8 mouse cellular contexts compared by ENCODE assay signal in the genomic region with DNA sequence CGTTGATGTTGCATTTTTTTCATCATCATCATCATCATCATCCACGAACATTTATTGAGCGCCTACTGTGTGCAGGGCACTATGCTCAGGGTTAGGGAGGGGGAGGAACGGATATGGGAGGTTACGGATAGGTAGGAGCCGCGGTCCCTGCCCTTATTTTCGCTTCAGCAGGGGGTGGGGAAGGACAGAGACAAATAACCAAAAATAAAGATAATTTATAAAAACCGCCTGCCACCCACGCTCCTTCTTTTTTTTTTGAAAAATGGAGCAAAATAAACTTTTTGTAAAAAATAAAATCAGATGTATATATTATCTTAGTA.
DNase-seq lines count a peak whose midpoint lies in the region; ATAC-seq and TF ChIP-seq lines count a peak whose summit lies in the region.

No protein-coding gene starts in this region.

- no peak overlapping the region for H3K27ac ChIP-seq in gastrocnemius, adult 2 months
- H3K27ac ChIP-seq in testis, adult 2 months (ENCODE audit: control insufficient read depth, insufficient read depth, low read depth, low read length), result no peak overlapping the region
- no peak overlapping the region for H3K27ac ChIP-seq in limb, embryonic 13.5 days
- H3K27ac ChIP-seq in stomach, embryonic 16.5 days (ENCODE audit: low read length), result no peak overlapping the region

- no peaks in the 10 kb centered on the region for H3K36me3 ChIP-seq in testis, adult 2 months (ENCODE audit: control insufficient read depth, insufficient read depth, low read length)
- no peaks in the 10 kb centered on the region for H3K36me3 ChIP-seq in limb, embryonic 13.5 days
- no peaks in the 10 kb centered on the region for H3K36me3 ChIP-seq in stomach, embryonic 16.5 days (ENCODE audit: control insufficient read depth, insufficient read depth, low read length)

- peak overlapping the region; percentile 66 for H3K4me3 ChIP-seq in gastrocnemius, adult 2 months
- H3K4me3 ChIP-seq in testis, adult 2 months (ENCODE audit: control insufficient read depth, low read depth, low read length), result peak overlapping the region; percentile 57
- peak overlapping the region; percentile 62 for H3K4me3 ChIP-seq in limb, embryonic 13.5 days
- H3K4me3 ChIP-seq in stomach, embryonic 16.5 days (replicated peaks; ENCODE audit: low read length), result peak overlapping the region; percentile 66

- no peak for ATAC-seq in limb, embryonic 13.5 days (ENCODE audit: low FRiP score, low read depth)
- ATAC-seq in stomach, embryonic 16.5 days (ENCODE audit: insufficient read depth, low FRiP score), result 0 out of 2 replicates have a peak, but pooled peaks have one; percentile 6

- no peak for TF ChIP-seq POLR2A in testis, adult 2 months (IDR thresholded peaks at IDR 0.05; ENCODE audit: control insufficient read depth, low read depth, low read length)

- TF ChIP-seq CTCF in gastrocnemius, adult 2 months (IDR thresholded peaks at IDR 0.05), result no peak
- TF ChIP-seq CTCF in testis, adult 2 months (IDR thresholded peaks at IDR 0.05; ENCODE audit: control insufficient read depth, insufficient read depth, insufficient replicate concordance, low read depth, low read length), result no peak

- intact Hi-C loops in gastrocnemius, adult 2 months (cut with DNase I), result no loop called here
- intact Hi-C loops in gastrocnemius, postnatal 36 days (cut with DNase I), result loop anchor here (10.0 kb wide), 1 partner anchor 218 kb away; no protein-coding TSS in a partner anchor

- no peaks in the 10 kb centered on the region; the same call in 1 of the 2 replicates for H3K27me3 ChIP-seq in testis, adult 2 months (ENCODE audit: control insufficient read depth, insufficient read depth, low read length)
- peaks cover 59% of the 10 kb centered on the region for H3K27me3 ChIP-seq in limb, embryonic 13.5 days
- no peaks in the 10 kb centered on the region for H3K27me3 ChIP-seq in stomach, embryonic 16.5 days (ENCODE audit: control insufficient read depth, insufficient read depth, low read length)

- WGBS in limb, embryonic 13.5 days, result 1% methylated on average over 10 of the region's 10 CpGs
- WGBS in stomach, embryonic 16.5 days, result 2% methylated on average over 10 of the region's 10 CpGs

- H3K4me1 ChIP-seq in testis, adult 2 months (ENCODE audit: control insufficient read depth, insufficient read depth, low read length), result peaks cover 15% of the 10 kb centered on the region
- peaks cover 24% of the 10 kb centered on the region for H3K4me1 ChIP-seq in limb, embryonic 13.5 days
- peaks cover 11% of the 10 kb centered on the region for H3K4me1 ChIP-seq in stomach, embryonic 16.5 days (ENCODE audit: control insufficient read depth, insufficient read depth, low read length)

- no peaks in the 10 kb centered on the region for H3K9me3 ChIP-seq in limb, embryonic 13.5 days
- no peaks in the 10 kb centered on the region for H3K9me3 ChIP-seq in stomach, embryonic 16.5 days (replicated peaks; ENCODE audit: control insufficient read depth, low read length)

- peak overlapping the region; percentile 48; the same call in 1 of the 2 replicates for H3K9ac ChIP-seq in limb, embryonic 13.5 days
- peak overlapping the region; percentile 85 for H3K9ac ChIP-seq in stomach, embryonic 16.5 days (ENCODE audit: low read length)

- peak overlapping the region; percentile 86 for H3K4me2 ChIP-seq in limb, embryonic 13.5 days (replicated peaks)
- H3K4me2 ChIP-seq in stomach, embryonic 16.5 days (ENCODE audit: low read depth, low read length), result peak overlapping the region; percentile 86

- DNase-seq in gastrocnemius, adult 2 months, result no peak
- no peak for DNase-seq in gastrocnemius, postnatal 36 days
- DNase-seq in testis, postnatal 14 days (ENCODE audit: low spot score), result no peak
- DNase-seq in right cerebral cortex, postnatal 14 days, result no peak
- DNase-seq in left cerebral cortex, adult 9 months (ENCODE audit: low spot score in 2 of 2), result no peak
